Mouse (Mus musculus): ENCODE data around the gene Map3k11.

Map3k11 gene

DNA sequence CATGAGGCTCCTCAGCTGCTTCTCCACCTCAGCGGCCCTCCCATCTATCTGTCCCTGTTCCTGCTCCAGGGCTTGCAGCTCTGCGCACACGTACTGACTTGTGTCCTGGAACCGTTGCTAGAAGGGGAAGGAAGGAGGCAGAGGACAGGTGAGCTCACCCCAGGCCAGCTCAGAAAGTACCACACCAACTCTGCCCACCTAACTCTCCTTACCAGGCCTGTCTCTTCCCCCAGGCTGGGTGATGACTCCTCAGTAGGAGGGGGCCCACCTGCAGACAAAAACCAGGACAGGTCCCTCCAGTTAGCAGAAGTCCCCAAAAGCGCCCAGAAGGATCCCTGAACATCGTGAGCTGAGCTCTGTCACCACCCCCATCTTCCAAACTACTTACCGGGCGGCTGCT, 22.0 kb downstream of the Map3k11 start:
- DNase-seq (ENCODE audit: low spot score in 2 of 2), result no peak

DNA sequence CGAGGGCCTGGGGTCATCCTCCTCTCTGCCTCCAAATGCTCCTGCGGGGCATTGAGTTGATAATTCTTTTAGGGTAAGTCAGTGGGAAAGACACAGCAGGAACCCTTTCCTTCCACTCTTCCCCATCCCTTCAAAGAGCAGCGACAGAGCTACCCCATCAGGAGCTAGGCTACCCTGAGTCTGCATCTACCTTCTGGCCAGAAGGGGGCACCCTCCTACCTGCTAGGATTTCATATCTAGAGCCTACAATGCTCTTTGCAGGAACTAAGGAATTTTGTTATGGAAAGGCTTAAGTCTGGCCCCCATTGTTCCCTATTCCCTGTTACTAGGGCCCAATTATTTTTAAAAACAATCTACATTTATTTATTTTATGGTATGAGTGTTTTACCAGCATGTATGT, 22.7 kb downstream of the Map3k11 start:
- peak; percentile 56 to 84 for DNase-seq (ENCODE audit: low spot score in 2 of 2)

DNA sequence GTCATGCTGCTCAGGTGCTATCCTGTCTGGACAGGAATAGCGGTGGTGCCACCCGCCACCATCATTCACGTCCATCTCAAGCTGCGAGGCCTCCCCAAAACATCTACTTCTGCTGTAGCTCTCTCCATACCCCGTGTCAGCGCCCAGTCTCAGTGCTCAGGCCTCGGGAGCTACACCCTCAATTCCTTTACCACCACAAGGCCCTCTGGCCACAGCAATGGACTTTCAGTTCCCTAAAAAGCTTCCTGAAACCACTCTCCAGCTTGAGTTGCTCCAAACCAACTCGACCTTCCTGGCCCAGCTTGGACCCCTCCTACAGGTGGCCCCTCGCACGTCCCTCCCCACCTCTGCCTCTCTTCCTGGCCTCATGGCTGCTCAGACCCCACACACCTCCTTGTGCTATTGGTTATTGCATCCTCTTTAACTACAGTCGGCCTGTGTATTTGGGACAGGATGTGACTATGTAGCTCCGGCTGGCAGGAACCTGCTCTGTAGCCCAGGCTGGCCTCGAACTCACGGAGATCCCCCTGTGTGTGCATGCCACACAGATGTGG, 23.4 kb downstream of the Map3k11 start:
- DNase-seq (ENCODE audit: low spot score in 2 of 2), result no peak

DNA sequence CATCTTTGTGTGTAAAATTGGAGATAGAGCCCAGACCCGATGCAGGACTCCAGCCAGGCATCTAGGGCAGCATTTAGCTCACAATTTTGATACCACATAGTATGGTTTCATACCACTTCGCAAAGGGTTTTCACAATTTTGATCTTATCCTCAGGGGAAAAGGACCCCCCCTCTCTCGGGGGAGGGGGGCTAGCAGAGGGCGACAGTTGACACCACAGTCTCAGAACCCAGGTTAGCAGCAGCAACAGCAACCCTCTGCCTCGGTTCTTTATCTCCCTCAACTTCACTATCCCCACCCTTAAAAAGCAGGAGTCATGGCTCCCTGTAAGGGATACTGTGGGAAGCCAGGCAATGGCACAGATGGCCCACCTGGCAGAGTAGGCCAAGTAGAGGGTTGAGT, 24.7 kb downstream of the Map3k11 start:
- DNase-seq (ENCODE audit: low spot score in 2 of 2), result no peak

DNA sequence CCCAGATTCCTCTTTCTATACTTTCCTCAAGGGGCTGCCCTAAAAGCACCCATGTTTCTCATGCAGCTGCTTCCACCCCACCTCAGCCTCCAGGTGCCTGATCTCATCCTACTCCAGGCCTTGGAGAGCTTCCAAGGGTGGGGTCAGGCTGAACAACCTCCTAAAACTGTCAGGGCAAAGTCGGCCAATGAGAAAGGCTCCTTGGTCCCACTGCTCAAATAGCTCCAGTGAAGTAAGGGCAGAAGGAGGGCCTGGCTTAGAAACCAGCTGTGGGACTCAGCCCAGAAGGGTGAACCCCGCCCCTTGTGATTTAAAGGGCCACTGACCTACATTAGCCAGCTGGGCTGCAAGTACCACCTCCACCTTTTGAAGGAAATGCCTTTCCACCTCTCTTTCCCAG, 25.2 kb downstream of the Map3k11 start:
- DNase-seq (ENCODE audit: low spot score in 2 of 2), result no peak

DNA sequence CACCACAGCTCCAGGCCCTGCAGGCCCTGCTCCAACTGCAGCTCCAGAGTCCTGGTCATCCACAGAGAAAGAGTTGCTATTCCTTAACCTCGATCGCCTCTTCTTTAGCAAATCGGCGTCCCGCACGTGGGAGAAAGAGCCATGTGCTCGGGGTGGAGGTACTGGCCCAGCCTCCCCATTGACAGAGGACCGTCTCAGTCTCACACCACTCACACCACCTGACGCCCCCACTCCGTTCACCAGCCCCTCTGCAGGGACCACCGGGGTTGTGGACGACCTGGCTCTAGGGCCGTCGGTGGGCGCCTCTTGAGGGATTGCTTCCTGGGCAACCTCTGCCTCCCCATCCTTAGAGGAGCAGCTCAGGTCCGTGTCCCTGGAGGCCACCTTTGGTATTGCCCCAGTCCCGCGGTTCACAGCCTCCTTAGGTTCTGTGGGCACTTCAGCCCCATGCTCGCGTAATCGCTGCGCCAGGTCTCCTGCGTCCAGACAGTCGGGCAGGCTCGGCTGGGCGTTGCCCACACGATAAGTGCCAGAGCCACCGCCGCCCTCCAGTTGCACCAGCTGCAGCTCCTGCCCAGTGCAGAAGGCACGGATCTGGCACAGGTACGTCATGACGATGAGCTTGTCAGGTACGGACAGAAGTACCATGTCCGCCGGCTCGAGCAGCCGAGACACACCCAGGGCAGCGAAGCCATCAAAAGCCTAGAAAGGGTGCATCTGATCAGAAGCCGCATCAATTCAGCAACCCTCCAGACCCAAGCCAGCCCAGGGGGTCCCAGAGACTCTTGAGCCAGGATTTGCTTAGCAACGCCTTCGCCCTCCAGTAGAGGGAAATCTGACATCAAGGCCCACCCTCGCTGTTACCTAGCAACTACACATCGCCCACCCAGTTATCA, 27.5 kb downstream of the Map3k11 start:
- DNase-seq (ENCODE audit: low spot score in 2 of 2), result peak; percentile 39 to 55

DNA sequence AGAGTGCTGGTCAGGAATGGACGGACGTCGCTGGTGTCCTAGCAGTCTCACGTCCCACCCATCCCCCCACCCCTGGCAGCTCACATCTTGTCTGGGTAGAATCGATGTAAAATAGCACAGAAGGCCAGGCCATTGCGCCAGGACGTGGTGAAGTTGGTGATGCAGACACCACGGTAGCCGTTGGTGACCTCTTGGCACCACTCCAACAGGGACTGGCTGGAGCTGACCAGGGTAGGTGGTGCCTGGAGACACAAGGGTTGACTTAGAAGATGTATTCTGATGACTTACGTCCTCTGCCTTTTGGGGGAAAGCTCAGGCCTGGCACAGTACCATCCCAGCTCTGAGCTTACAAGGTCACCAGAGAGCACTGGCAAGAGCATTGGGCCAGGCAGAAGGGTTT, 28.4 kb downstream of the Map3k11 start:
- no peak for DNase-seq (ENCODE audit: low spot score in 2 of 2)

DNA sequence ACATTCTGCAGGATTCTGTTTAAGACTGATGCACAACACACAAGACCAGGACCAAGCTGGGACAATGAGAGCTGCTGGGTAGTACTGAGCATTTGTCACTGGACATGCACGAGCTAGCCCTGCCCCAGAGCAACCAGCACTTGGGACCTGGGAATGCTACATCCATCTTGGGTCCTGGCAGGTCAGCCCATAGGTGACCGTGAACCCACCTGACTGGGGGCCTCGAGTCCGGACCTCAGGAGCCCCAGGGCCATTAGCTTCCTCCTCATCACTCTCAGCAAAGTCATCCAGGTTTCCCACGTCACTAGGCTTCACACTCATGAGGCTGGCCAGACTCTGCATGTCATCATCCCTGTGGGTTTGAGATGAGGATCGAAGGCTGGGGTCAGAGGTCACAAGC, 32.7 kb downstream of the Map3k11 start:
- no peak for DNase-seq (ENCODE audit: low spot score in 2 of 2)

DNA sequence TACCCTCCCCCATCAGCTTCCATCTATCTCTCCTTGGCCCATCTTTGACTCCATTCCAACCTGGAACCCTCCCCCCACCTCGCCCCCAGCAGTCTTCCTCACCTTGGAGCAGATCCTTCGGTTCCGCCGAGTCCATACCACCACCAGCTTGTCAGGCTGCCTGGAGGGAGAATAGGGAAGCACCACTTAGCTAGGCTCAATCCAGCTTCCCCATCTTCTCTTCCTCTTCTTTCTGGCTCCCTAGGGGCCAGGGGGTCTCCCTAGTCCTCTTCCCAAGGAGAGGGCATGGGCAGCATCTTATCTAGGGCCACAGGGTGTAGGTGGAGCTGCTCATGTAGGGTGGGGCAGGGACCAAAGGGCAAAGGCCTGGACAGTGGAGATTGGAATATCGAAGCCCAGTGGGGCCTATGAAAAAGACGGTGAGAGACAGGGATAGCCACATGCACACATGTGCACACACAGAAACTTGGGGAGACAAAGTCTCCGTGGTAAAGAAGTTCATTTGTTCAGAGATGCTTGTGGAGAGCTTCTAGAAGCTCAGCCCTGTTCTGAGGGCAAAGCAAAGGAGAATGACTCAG, 34.4 kb downstream of the Map3k11 start:
- no peak for DNase-seq (ENCODE audit: low spot score in 2 of 2)

DNA sequence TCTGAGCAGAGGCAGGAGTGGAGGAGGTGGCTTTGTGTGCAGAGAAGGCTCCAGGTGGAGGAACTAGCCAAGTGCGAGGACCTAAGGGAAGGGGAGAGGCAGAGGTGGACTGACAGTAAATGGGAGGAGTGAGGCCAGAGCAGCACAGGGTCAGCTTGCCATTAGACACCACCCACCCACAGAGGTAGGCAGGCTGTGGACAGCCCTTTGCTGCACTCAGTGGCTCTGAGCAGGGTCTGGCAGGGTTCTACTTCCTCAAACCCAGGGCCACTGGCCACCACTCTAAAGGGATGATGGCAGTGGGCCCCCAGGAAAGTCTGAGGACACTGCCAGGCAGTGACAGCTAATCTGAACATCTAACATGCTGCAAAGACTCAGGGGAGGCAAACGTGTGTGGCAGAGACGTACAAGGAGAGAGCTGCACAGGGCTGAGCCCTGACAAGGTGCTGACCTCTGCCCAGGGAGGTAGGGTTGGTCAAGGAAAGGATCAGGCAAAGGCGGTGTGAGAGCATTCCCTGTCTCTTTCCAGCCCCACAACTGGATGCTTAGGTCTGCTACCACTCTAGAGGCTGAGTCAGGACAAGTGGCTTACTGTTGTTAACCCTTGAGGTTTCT, 35.5 kb downstream of the Map3k11 start:
- DNase-seq (ENCODE audit: low spot score in 2 of 2), result no peak

DNA sequence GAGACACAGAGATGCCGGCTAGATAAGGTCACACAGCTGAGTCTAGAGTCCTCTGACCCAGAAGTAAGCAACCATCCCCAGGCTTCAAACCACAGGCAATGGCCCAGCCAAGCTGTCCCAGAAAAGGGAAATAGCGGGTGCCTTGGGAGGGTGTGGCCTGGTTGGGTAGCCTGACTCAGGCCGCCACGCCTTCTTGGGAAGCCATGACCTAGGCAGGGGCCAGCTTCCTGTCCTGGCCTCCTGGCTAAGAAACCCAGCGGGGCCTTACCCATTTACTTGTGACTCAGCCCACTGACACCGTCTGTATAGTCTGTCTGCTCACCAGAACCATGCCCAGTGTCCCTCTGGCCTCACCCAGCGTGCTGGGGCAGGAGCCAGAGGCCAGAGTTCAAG, 36.0 kb downstream of the Map3k11 start:
- no peak for DNase-seq (ENCODE audit: low spot score in 2 of 2)

DNA sequence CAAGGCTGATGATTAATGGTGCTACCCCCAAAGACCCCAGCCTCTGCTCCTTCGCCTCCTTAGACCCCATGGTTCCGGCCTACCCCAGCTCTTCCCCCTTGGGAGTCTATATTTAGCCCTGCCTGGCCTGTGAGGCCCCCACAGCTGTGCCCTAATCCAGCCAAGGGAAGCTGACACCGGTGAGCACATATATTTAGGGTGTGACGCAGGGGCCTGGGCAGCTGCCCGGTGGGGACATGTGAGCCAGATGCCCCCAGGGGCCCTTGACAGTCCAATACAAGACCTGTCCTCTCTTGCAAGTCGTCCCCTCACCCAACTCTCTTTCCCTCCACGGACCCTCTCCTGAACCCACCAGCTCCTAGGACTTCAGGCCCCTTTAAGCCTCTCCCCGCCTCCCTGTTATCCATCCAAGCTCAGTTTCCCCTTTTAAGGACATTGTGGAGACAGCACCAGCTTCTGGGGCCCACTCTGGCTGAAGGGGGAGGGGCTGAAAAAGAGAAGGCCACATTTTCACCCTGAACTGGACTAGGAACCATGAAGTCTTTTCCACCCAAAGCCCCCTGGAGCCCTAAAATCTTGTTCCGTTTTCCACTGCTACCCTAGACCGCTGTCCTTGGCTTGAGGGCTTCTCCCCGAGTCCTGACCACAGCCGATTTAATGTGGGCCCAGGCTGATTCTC, 36.6 kb downstream of the Map3k11 start:
- DNase-seq (ENCODE audit: low spot score in 2 of 2), result no peak

DNA sequence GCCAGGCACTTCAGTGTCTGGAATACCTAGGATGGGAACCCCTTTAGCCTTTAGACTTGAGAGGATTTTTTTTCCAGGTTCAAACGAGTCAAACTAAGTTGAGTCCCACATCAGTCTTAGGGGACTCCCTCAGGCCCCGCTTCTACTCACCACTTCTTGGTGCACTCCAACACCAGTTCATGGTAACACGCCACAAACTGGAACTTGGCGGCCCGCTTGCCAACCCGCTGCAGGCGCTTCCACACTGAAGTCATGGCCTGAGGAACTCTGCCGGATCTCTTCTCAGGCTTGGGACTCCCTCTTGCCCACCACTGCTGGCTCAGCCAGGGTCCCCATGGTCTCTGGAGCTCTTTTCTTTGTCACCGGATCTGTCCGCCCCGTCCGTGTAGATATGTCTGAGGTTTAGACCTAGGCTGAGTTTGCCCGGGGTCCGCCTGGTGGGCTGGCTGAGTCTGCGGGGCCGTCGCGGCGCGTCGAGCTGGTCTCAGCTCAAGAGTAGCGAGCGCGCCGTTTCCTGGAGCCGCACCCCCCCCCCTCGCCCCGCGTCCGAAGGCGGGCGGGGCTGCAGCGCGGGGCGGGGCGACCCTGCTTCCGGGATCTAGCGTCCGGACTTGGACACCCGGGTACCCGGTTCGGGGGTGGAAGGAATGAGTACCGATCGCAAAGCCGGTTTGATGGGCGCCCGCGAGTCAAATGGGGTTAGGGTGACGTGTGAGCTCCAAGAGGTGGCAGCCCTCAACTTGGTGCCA, 37.4 kb downstream of the Map3k11 start, which contains the start of gene Ehbp1l1:
Ehbp1l1 (minus strand) TSS at position 551 of the 749 bp plus-strand sequence.
- DNase-seq (ENCODE audit: low spot score in 2 of 2), result no peak

DNA sequence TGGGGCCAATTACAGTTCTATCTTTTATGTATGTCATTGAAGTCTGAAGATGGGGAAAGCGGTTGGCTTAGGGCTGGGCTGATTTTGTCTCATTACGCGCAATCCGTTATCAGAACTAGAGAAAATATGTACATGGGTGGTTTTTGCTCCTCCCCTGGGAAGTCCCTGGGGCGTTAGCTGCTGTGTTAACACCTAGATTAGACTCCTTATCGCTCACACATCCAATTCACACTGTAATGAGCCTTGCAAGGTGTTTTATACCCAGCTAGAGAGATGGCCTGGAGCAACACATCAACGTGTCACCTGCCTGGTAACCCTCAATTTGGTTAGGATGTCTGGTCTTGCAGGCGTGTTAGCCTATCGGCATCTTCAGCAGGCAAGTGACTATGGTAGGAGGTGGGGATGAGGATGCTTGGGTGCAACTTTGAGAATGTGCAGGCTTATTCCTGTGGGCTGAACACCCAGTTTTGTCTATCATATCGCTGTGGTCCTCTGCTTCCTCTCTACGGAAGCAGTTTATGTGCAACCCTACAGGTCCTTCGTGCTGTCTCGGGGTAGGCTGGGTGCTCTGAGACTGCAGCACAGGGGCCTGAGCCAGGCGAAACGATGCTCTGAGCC, 38.5 kb downstream of the Map3k11 start:
- DNase-seq (ENCODE audit: low spot score in 2 of 2), result no peak

DNA sequence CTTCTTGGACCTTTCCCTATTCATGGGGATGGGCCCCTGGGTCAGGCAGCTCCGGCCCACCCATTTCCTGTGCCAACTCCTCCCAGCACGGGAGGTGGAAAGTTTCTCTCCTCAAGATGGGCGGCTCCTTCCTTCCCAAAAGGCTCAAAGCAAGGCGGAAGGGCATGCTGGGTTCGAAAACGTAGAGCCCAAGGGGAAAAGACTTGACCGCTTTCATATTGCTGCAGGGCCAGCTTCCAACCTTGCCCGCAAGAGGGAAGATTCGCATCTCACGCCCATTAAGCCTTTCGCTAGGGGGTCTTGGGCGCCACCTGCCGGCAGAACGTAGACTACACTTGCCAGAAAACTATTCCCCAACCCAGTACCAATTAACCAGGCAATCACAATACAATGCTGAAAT, 39.2 kb downstream of the Map3k11 start:
- DNase-seq (ENCODE audit: low spot score in 2 of 2), result peak; percentile 87 to 89

DNA sequence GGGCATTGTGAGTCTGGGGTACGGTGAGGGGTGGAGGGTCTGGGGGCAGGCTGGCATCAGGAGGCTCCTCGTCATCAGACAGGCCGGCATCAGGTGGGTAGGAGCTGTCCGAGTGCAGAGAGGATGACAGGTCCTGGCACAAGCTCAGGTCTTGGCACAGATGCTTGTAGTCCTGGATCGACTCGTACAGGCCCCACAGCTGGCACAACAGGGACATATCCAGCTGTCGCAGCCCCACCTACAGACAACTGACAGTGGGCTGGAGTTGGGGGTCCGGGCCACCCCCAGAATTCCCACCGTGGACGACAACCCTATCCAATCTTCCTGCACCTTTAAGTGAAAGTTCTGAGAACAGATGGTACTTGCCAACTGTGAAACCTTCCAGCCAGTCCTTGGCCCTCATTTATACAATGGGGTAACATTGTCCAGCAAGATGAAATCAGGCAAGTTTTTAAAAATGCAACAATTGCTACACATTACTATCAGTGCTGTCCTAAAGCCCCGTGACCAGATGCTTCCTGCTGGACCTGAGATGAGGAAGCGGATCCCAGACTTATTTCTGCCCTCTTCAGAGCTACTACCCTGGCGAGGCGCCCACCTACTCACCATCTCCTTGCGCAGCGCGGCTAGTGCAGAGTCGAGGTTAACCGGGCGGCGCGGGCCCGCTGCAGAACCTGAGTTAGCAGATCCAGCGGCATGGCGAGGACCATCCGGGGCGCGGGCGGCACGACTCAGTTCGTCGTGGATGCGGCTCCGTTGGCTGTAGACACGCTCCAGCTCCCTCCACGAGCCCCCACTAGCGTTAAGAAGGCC, 40.3 kb downstream of the Map3k11 start:
- DNase-seq (ENCODE audit: low spot score in 2 of 2), result peak; percentile 53 to 61

DNA sequence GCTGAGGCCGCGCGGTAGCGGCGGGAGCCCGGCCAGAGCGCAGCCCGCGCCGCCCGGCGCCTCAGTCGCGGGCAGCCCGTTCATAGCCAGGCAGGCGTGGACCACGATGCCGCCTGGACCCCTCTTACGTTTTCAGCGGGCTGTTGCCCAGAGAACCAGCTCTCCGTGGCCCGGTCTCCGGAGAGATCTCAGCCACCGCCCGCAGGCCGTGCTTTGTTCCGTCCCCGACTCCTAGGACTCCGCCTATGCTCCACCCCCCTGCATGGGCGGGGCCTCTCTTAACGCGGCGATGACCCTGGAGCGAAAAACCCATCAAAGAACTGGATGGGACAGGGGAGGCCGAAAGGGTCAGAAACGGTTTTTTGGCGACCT, 40.9 kb downstream of the Map3k11 start, which contains the start of gene Fam89b:
Fam89b (minus strand) TSS at position 210 of the 372 bp plus-strand sequence.
- DNase-seq (ENCODE audit: low spot score in 2 of 2), result peak; percentile 78 to 79

DNA sequence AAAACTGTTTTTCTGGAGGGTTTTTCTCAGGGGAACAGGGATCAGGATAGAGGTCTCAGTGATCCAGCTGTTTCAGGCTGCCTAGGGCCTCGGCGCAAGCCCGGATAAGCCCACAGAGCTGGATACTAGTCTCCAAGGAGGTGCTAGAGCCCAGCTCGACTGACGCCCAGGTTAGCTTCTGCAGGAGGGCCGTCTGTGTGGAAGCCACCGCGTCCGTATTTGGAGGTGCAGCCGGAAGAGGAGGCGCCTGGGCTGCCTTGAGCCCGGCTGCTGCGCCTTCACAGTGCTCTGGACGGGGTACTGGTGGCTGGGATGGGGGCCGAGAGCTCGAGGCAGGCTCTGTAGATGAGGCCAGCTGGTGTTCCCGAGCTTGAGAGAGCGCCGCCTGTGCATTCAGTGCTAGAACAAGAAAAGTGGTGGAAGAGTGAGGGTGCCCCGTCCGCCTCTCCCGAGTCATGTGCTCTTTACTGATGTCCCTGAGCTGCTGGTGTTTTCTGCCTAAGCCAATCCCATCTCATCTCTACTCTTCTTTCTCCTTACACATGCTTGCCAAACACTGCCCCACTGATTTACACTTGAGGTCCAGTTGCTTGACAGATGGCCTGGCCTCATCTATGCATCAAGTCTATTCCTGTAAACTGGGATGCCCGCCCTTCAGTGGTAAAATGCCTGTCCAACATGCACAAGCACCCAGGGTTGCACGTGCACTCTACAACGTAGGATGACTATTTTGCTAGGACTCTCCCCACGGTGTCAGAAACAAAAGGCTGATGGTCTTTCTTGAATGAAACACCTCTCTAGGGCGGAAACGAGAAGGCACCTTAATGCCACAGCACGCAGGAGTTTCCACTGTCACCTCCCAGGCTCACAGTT, 42.0 kb downstream of the Map3k11 start:
- no peak for DNase-seq (ENCODE audit: low spot score in 2 of 2)
